Mouse (Mus musculus) heart, adult 10 weeks (tissue): ENCODE data around the gene Phf8. TPM values are rescaled to one million over a fixed set of nuclear protein-coding genes. Genes with fewer than 3 reads are reported as not detected.

Experiments
- polyA plus RNA-seq: library from polyadenylated mRNA; stranded (reverse); fragments of 350-450 nt; fragmentation: Illumina TruSeq; extraction: RNeasy Lipid Tissue Mini Kit (QIAGEN cat#74804); gene quantifications from one replicate; pipeline ENCODE4 v1.2.3, GENCODE M21; 2014; ENCODE audit warnings: low read depth, low replicate concordance

Gene Phf8
- polyA plus RNA-seq = 11.7 TPM

DNA sequence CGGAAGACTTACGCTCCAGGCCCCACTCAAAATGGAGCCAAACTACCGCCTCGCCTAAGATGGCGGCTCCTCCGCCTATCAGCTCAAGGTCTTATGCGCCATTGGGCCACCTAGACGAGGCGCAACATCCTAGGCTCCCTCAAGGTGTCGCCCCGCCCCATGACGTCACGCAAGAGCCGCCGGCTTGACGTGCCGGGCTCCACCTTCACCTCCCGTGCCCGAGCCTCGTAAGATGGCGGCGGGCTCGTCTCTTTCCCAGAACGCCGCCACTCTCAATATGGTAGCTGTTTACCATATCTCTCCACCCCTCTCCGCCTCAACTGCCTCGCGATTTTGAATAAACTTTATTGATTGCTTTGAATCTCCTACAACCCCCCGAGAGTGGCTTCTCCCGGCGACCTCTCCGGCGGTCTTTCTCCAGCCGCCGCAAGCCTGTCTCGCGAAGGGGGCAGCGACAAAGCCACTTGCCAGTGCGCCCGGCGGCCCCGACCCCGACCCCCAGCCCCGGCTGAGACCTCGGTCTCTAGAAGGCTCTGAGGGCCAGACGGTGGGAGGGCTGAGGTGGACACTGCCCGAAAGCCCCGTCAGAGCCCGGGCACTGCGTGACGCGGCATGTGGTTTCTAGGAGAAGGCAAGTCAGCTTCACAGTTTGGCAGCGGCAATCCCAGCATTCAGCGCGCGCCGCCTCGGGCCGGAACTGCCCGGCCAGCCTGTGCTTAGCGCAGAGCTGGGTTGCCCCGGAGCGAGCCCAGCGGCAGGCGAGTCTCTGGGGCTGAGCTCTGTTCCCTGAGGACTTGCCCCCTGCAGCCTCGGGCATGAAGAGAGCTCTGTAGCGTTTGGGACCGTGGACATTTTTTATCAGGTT is at the start of gene Phf8:
Phf8 (plus strand) TSS at position 215 of the 865 bp plus-strand sequence.

Other genes with a start within 250 kb of the Phf8 start
- gene Fam120c, start 176.5 kb upstream of the Phf8 start, polyA plus RNA-seq = 7.6 TPM